Mouse (Mus musculus) intestine, embryonic 14.5 days (tissue): Measurements from ENCODE around the gene Tfrc. TPM values are rescaled to one million over a fixed set of nuclear protein-coding genes. Genes with fewer than 3 reads are reported as not detected.
"Not testable (repeated sequence)": the region's sequence is repeated elsewhere in the genome, so short reads cannot be mapped to it uniquely, and the experiment has no call there.

Source experiments
- ATAC-seq: fragments of 200-750 bp; cut with Nextera tagmentation; replicated peaks from 2 replicates; pipeline ENCODE4 v1.8.0; 2017; ENCODE audit warnings: low read depth, moderate number of reproducible peaks, moderate TSS enrichment, moderate library complexity; ENCODE audit not compliant: low FRiP score, low TSS enrichment
- DNase-seq: peaks from one replicate; pipeline ENCODE4 v3.0.0-alpha.2; 2018; ENCODE audit warnings: low spot score
- H3K27ac ChIP-seq: fragments of 300-500 bp; sonication (generic); 2 replicates; pipeline ENCODE4 v1.5.1; 2014; ENCODE audit warnings: low read depth, mild to moderate bottlenecking, control low read depth
- H3K27me3 ChIP-seq: fragments of 300-500 bp; sonication (generic); replicated peaks from 2 replicates; pipeline ENCODE4 v1.6.1; 2014; ENCODE audit warnings: low read length, control low read depth; ENCODE audit not compliant: control insufficient read depth, insufficient read depth
- H3K36me3 ChIP-seq: fragments of 300-500 bp; sonication (generic); 2 replicates; pipeline ENCODE4 v1.6.1; 2014; ENCODE audit warnings: low read length, control low read depth; ENCODE audit not compliant: control insufficient read depth, insufficient read depth
- H3K4me1 ChIP-seq: fragments of 300-500 bp; sonication (generic); replicated peaks from 2 replicates; pipeline ENCODE4 v1.6.1; 2014; ENCODE audit warnings: low read length, control low read depth, mixed read lengths; ENCODE audit not compliant: control insufficient read depth, insufficient read depth
- H3K4me2 ChIP-seq: fragments of 300-500 bp; sonication (generic); 2 replicates; pipeline ENCODE4 v1.6.1; 2014; ENCODE audit warnings: low read length
- H3K4me3 ChIP-seq: fragments of 300-500 bp; sonication (generic); 2 replicates; pipeline ENCODE4 v1.5.1; 2014; ENCODE audit warnings: low read depth, low read length, control low read depth, mixed read lengths
- H3K9ac ChIP-seq: fragments of 300-500 bp; sonication (generic); 2 replicates; pipeline ENCODE4 v1.6.1; 2014; ENCODE audit warnings: mild to moderate bottlenecking, low read length
- H3K9me3 ChIP-seq: fragments of 300-500 bp; sonication (generic); 2 replicates; pipeline ENCODE4 v1.6.1; 2016; ENCODE audit warnings: low read length, control low read depth; ENCODE audit not compliant: control insufficient read depth
- WGBS: fragments of 180-500 bp; shearing (Covaris S2); extraction: QIAGEN DNeasy Blood & Tissue Kit; methylation state at CpG from one replicate; pipeline ENCODE4 v1.1.7; 2014; 5-methylcytosine and 5-hydroxymethylcytosine counted together
- polyA plus RNA-seq: library from polyadenylated mRNA; unstranded; fragments of >200 nt; fragmentation: Nextera tagmentation; extraction: Ambion mirVana; gene quantifications from 2 replicates; pipeline ENCODE4 v1.2.1, GENCODE M21; 2014

Gene Tfrc
- polyA plus RNA-seq, 1 experiment from 2014 or later: 162 TPM

DNA sequence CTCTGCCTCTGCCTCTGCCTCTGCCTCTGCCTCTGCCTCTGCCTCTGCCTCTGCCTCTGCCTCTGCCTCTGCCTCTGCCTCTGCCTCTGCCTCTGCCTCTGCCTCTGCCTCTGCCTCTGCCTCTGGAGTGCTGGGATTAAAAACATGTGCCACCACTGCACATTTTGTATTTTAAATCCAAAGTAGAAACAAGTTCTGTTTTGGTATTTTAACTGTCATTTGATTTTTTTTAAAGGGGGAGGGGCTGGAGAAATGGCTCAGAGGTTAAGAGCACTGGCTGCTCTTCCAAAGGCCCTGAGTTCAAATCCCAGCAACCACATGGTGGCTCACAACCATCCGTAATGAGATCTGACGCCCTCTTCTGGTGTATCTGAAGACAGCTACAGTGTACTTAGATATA lies 32.0 kb downstream of the Tfrc start:
- H3K4me1 ChIP-seq: peaks cover 16% of the 10 kb centered on the region
- WGBS: 69% methylated on average over 2 of the region's 2 CpGs
- H3K4me3 ChIP-seq, H3K9me3 ChIP-seq, DNase-seq, H3K36me3 ChIP-seq, H3K9ac ChIP-seq, H3K4me2 ChIP-seq, H3K27me3 ChIP-seq, ATAC-seq, H3K27ac ChIP-seq: not testable (repeated sequence)

DNA sequence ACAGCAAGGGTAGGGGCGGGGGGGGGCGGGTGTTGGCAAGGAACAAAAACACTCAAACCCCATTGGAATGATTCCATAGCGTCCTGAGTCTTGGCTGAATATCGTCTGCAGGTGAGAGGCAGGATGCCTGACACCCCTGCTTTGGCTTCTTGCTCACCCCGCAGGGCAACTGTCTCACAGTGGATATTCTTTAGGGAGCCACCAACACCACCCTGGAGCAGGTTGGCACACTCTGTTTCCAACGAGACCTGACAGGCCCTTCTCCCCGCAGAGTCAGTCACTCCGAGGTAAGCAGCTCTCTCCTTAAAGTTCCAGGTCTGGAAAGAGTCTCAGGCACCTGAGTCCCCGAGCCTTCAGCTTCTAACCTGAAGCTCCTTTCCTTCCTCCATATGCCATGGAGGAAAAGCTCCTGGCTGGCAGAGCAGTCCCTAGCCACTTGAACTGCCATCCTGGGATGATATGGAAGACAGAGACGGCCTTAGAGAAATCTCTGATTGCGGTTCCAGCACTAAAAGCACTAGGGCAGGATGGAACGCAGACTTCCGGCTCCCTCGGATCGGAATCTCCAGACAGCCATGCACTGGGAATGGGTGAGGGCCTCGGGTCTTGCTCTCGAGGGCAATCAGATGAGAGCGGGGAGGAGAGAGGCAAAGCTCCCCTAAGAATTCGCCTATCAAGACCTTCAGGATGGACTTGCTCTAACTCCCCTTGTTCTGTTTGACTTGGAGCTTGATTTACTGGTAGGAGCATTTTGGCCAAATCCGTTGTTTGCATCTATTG lies 32.9 kb downstream of the Tfrc start:
- H3K9ac ChIP-seq: no peak overlapping the region

DNA sequence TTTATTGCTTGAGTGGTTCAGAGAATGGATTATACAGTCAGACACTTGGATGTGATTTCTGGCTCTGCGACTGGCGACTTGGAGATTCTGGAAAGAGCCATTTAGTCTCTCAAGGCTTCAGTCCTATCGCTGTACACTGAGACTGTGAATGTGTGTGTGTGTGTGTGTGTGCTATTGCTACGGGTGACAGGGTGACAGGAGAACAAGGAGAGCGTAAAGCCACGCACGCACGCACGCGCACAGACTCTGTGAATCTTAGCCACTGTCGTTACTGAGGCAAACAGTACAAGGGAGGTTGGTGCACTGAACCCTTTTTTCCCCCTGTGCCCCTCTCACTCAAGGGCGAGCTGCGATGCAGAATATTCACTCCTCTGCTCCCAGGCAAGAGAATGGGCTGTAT lies 33.6 kb downstream of the Tfrc start:
- Histone ChIP-seq H3K36me3 (no peaks in the 10 kb centered on the region), H3K27ac (no peak overlapping the region), H3K4me1 (peaks cover 24% of the 10 kb centered on the region), H3K4me2 (no peak overlapping the region), H3K9me3 (no peaks in the 10 kb centered on the region), H3K9ac (no peak overlapping the region), H3K27me3 (no peaks in the 10 kb centered on the region), H3K4me3 (no peak overlapping the region)
- DNase-seq: no peak
- no peak for ATAC-seq
- WGBS: 68% methylated on average over 13 of the region's 13 CpGs

More for the DNA sequence above, 32.9 kb downstream of the Tfrc start:
- no peak for DNase-seq
- H3K36me3 ChIP-seq: no peaks in the 10 kb centered on the region
- no peak overlapping the region for H3K4me3 ChIP-seq
- H3K4me2 ChIP-seq: no peak overlapping the region
- H3K27me3 ChIP-seq: no peaks in the 10 kb centered on the region
- H3K9me3 ChIP-seq: no peaks in the 10 kb centered on the region
- no peak overlapping the region for H3K27ac ChIP-seq
- 56% methylated on average over 20 of the region's 20 CpGs for WGBS
- H3K4me1 ChIP-seq: peaks cover 24% of the 10 kb centered on the region
- ATAC-seq: no peak

DNA sequence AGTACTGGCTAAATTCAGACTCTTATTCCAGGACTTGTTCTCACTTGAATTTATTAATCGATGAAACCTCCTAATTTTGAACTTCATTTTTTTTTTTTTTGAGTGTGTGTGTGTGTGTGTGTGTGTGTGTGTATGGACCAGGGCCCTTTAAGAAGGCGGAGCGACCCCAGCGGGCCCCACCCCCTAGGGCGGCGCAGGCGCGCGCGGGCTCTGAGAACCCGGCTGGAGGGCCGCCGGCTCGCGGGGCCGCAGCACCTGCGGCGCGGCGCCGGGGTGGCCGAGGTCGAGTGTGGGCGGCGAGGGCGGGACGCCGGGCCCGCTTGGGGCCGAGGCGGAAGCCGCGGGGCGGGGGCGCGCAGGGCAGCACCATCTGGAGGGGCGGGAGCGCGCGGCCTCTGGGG lies 34.9 kb downstream of the Tfrc start, which contains the start of gene Tnk2:
Gene Tnk2, plus strand, starts transcription at position 214 of the 401 bp plus-strand sequence.
- Histone ChIP-seq H3K4me3 (peak within 1 kb of the TSS; percentile 79), H3K9ac (peak within 1 kb of the TSS; percentile 83), H3K27me3 (no peaks in the 10 kb centered on the region), H3K4me2 (peak within 1 kb of the TSS; percentile 81), H3K9me3 (no peaks in the 10 kb centered on the region), H3K4me1 (peaks cover 24% of the 10 kb centered on the region), H3K36me3 (no peaks in the 10 kb centered on the region), H3K27ac (peak within 1 kb of the TSS; percentile 77)
- under 1% methylated on average over 33 of the region's 40 CpGs for WGBS
- peak; percentile 90 for DNase-seq
- peak; percentile 84 for ATAC-seq

DNA sequence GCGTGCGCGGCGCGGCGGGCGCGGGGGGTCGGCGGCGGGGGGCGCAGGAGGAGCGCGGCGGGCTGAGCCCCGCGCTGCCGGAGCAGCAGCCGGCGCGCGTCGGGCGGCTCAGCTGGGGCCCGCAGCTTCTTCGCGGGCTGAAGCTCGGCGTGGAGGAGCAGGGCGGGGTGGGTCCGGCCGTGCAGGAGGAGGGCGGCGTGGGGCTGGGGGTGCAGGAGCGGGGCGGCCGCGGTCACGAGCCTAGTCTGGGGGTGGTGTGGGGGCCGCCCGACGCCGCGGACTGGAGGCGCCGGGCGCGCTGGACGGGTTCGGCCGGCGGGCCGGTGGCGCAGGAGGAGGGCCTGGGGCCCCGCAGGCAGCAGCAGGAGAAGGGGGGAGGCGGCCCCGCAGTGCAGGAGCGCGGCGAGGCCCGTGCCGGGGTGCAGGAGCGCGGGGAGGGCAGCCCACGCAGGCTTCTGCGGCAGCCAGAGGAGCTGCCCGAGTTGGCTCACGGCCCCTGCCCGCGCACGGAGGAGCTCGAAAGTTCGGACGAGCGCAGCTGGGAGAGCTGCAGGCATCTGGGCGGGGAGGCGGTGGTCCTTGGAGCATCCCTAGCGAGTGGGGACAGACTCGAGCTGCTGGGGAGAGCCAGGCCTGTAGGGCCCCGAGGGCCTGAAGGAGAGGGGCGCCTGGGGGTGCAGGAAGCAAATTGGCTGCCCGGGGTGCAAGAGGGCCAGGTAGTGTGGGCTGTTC lies 35.5 kb downstream of the Tfrc start:
- under 1% methylated on average over 44 of the region's 82 CpGs for WGBS
- Histone ChIP-seq H3K4me1 (peaks cover 24% of the 10 kb centered on the region), H3K9ac (peak overlapping the region; percentile 83), H3K36me3 (no peaks in the 10 kb centered on the region), H3K4me2 (peak overlapping the region; percentile 81), H3K9me3 (no peaks in the 10 kb centered on the region), H3K4me3 (peak overlapping the region; percentile 79), H3K27ac (peak overlapping the region; percentile 77), H3K27me3 (no peaks in the 10 kb centered on the region)
- peak; percentile 76 for ATAC-seq
- DNase-seq: peak; percentile 83

DNA sequence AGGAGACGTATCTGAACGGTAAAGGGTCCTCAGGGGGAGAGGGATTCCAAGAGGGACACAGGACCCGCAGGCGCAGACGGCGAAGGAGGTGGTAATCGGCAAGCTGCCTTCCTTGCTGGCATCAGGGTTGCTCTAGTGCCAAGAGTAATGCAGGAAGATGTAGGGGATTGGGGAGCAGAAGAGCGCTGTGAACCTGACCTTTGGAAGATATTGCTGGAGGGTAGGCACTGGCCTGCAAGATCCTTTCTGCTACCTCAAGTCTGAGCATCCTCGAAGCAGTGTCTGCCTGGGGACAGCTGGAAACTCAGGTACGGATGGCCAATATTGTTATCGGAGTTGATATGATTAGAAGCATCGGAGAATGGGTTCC lies 36.1 kb downstream of the Tfrc start:
- Histone ChIP-seq H3K9ac (peak overlapping the region; percentile 83), H3K27me3 (no peaks in the 10 kb centered on the region), H3K4me1 (peaks cover 24% of the 10 kb centered on the region), H3K9me3 (no peaks in the 10 kb centered on the region), H3K27ac (peak overlapping the region; percentile 77), H3K4me2 (peak overlapping the region; percentile 81), H3K36me3 (no peaks in the 10 kb centered on the region), H3K4me3 (peak overlapping the region; percentile 79)
- ATAC-seq: no peak
- DNase-seq: no peak
- WGBS: 9% methylated on average over 12 of the region's 12 CpGs

DNA sequence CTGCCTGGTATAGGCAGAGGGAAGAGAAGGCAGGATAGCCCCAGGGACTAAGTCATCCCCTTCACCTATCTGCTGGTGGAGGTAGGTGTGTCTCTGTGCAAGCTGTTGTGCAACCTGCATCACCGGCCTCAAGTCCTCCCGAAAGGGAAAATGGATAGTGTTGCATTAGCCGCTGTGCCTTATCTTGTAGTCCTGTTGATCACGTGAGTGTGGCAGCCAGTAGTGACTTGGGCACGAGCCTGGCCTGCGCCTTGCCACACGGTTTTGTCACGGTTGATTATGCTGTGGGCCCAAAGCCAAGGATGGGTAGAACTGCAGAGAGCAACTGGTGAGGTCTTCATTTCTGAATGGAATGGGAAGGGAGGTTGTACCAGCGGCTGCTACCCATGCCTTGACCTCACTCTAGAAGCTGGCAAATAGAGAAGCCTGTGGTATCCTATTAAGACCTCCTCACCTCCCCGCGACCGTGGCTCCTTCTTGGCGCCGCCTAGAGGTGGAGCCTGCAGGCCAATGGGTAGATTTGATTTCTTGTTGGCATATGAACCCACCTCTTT lies 36.7 kb downstream of the Tfrc start:
- Histone ChIP-seq H3K4me1 (peaks cover 24% of the 10 kb centered on the region), H3K27me3 (no peaks in the 10 kb centered on the region), H3K9ac (no peak overlapping the region; the same call in 1 of the 2 replicates), H3K27ac (no peak overlapping the region), H3K36me3 (no peaks in the 10 kb centered on the region), H3K4me2 (peak overlapping the region; percentile 81), H3K9me3 (no peaks in the 10 kb centered on the region), H3K4me3 (peak overlapping the region; percentile 79)
- ATAC-seq: peak; percentile 17; the same call in 1 of the 2 replicates
- DNase-seq: no peak
- WGBS: 28% methylated on average over 14 of the region's 14 CpGs

DNA sequence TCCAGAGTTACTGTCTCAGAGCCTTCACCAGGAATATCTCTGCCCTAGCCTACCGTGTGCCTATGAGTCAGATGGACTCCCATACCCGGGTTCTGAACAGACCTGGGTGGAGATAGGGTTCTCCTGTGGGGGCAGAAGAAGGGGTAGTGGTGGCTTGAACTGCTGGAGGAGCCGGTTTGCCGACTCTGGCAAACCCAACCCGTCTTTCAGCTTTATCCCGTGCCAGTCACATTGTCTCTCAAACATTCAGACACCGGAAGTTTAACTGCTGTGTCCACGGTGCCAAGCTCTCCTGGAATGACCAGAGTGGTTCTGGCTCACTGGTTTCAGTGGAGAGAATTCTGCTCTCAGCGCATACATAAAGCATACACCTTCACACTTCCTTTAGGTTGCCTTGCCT lies 37.3 kb downstream of the Tfrc start:
- Histone ChIP-seq H3K4me3 (peak overlapping the region; percentile 79), H3K27ac (no peak overlapping the region), H3K27me3 (no peaks in the 10 kb centered on the region), H3K9ac (no peak overlapping the region), H3K4me1 (peaks cover 24% of the 10 kb centered on the region), H3K9me3 (no peaks in the 10 kb centered on the region), H3K36me3 (no peaks in the 10 kb centered on the region), H3K4me2 (peak overlapping the region; percentile 81)
- ATAC-seq: no peak
- DNase-seq: no peak
- WGBS: 82% methylated on average over 9 of the region's 9 CpGs
